Mouse (Mus musculus): ENCODE results near the gene Taf8. TPM values are rescaled to one million over a fixed set of nuclear protein-coding genes. Genes with fewer than 3 reads are reported as not detected.

Taf8 gene
- polyA plus RNA-seq (2012; rRNA removed), result 25.7 and 32.2 TPM in 2 replicates

DNA sequence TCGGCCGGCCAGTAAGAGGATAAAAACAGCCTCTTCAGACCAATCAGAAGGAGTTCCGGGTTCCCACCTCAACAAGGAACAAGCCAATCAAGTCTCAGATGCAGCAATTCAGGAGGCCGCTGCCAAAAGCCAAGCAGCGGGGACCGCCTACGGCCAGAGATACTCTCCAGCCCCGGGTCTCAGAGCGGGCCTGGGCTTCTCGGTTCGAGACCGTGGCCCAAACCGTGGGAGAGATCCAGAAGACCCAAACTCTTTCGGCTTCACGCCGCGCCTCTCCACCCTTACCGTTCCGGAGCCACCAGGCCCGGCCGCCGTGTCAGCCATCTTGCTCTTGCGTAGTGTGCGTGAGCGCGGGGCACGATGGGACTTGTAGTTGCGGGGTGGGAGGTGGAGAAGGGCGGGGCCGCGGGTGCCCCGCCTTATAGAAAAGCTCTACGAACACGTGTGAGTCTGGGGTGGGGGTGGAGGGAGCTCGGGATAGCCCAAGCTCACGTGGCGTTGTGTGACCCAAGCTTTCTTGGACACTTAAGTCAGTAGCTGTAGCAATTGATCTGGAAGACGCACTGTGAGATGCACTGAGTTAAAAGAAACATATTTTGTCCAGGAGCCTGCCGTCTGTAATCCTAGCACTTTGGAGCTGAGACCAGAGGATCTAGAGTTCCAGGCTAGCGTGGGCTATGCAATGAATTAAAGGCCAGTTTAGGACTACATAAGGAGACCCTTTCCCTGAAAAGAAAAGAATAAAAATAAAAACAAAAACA, at the start of gene Taf8:
Gene Taf8, minus strand, starts transcription at position 347 of the 761 bp plus-strand sequence.
- H3K4me3 ChIP-seq (replicated peaks; ENCODE audit: extremely low read depth, low read depth, low read length), result peak within 1 kb of the TSS; percentile 77
- peak; percentile 96 for DNase-seq
- peaks cover 17% of the 10 kb centered on the region for H3K4me1 ChIP-seq (ENCODE audit: control insufficient read depth, insufficient read depth, low read length)
- 1% methylated on average over 40 of the region's 40 CpGs for WGBS
- TF ChIP-seq CTCF (IDR thresholded peaks at IDR 0.05; ENCODE audit: insufficient read depth, low read length), result no peak
- TF ChIP-seq POLR2A (IDR thresholded peaks at IDR 0.05; ENCODE audit: borderline replicate concordance, extremely low read depth, low read depth, low read length), result peak; percentile 80; the same call in 1 of the 2 replicates

DNA sequence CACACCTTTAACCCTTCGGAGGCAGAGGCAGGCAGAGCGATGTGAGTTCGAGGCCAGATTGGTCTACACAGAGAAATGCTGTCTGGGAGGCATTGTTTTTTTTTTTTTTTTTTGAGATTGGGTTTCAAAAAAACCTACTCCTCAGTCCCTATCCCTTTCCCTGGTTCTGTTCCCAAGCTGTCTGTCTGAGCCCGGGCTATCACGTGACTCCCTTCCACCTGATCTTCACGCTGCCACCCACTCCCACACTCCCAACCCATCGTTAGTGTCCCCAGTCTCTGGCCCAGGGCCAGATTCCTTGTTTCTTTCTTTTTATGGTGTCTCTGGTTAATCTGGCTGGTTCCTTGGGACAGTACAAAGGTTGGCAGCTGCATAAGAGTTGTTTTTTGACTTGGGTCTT, 49.0 kb upstream of the Taf8 start:
- no peak for DNase-seq
- WGBS, result 67% methylated on average over 7 of the region's 7 CpGs
- Histone ChIP-seq H3K4me1 (ENCODE audit: control insufficient read depth, insufficient read depth, low read length) (no peaks in the 10 kb centered on the region; the same call in 1 of the 2 replicates), H3K4me3 (replicated peaks; ENCODE audit: extremely low read depth, low read depth, low read length) (no peak overlapping the region)
- no peak for TF ChIP-seq POLR2A (IDR thresholded peaks at IDR 0.05; ENCODE audit: borderline replicate concordance, extremely low read depth, low read depth, low read length)
- no peak for TF ChIP-seq CTCF (IDR thresholded peaks at IDR 0.05; ENCODE audit: insufficient read depth, low read length)

DNA sequence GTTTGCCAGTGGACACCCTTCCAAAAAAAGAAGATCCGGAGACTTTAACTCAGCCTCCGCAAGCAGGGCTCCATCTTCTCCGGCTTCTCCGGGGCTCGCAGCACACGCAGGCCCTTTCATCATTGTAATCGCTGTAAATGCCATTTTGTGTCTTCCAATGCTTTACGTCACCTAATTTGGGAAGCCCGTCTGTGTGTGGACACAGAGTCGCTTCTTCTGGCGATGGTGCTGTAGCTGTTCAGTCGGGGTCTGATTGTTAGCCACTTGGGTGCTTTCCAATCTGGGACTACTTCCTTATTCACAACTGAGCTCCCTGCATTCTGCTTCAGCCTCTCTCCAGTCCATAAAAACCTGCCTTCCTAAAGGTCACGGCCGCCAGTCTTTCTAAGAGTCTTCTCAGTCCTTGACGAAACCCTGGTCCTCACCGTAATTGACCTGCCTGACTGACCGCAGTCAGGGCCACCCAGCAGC, 43.8 kb upstream of the Taf8 start:
- 67% methylated on average over 17 of the region's 17 CpGs for WGBS
- TF ChIP-seq POLR2A (IDR thresholded peaks at IDR 0.05; ENCODE audit: borderline replicate concordance, extremely low read depth, low read depth, low read length) (no peak), CTCF (IDR thresholded peaks at IDR 0.05; ENCODE audit: insufficient read depth, low read length) (no peak)
- Histone ChIP-seq H3K4me3 (replicated peaks; ENCODE audit: extremely low read depth, low read depth, low read length) (no peak overlapping the region), H3K4me1 (ENCODE audit: control insufficient read depth, insufficient read depth, low read length) (peaks cover 11% of the 10 kb centered on the region)
- no peak for DNase-seq

DNA sequence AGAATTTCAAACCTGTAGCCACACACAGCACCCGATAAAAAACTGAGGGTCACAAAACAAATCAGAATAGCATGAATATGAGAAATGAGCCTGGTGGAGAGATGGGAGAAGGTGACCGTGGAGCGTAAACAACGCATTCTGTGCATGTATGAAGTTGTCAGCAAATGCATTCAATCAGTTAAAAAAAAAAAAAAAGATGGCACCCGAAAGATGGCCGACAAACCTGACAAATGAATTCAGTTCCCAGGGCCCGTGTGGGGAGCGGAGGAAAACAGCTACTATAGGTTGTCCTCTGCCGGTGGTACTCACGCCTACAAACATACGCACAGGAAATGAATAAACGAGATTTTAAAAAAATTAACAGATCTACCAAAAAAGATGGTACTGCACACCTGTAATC, 43.1 kb upstream of the Taf8 start:
- WGBS, result 87% methylated on average over 12 of the region's 12 CpGs
- Histone ChIP-seq H3K4me3 (replicated peaks; ENCODE audit: extremely low read depth, low read depth, low read length) (no peak overlapping the region), H3K4me1 (ENCODE audit: control insufficient read depth, insufficient read depth, low read length) (peaks cover 11% of the 10 kb centered on the region)
- no peak for TF ChIP-seq POLR2A (IDR thresholded peaks at IDR 0.05; ENCODE audit: borderline replicate concordance, extremely low read depth, low read depth, low read length)
- TF ChIP-seq CTCF (IDR thresholded peaks at IDR 0.05; ENCODE audit: insufficient read depth, low read length), result no peak
- no peak for DNase-seq

DNA sequence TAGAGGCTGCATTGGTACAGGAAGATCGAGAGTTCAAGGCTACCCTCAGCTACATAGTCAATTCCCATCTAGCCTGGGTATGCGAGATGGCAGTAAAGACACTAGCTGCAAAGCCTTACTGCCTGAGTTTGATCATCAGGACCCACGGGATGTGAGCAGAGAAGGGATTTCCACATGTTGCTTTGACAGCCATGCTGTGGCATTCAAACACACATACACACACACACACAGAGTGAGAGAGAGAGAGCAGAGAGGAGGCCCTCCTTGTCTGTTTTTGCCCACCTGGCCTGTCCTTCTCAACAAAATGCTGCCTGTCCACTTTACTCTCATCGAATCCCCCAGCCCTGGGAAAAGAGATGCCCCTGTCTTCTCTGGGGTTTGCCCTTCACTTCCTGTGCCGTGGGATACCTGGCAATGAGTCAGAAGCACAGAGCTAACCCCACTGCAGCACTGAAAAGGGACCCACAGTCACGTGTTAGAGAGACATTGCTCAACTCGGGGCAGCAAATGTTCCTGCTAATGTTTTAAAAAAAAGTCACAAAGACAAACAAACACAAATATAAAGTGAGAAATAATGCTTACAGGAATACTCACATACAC, 41.1 kb upstream of the Taf8 start:
- Histone ChIP-seq H3K4me3 (replicated peaks; ENCODE audit: extremely low read depth, low read depth, low read length) (no peak overlapping the region), H3K4me1 (ENCODE audit: control insufficient read depth, insufficient read depth, low read length) (peaks cover 11% of the 10 kb centered on the region)
- peak; percentile 42 for DNase-seq
- no peak for TF ChIP-seq POLR2A (IDR thresholded peaks at IDR 0.05; ENCODE audit: borderline replicate concordance, extremely low read depth, low read depth, low read length)
- TF ChIP-seq CTCF (IDR thresholded peaks at IDR 0.05; ENCODE audit: insufficient read depth, low read length), result no peak
- WGBS, result 47% methylated on average over 7 of the region's 7 CpGs

DNA sequence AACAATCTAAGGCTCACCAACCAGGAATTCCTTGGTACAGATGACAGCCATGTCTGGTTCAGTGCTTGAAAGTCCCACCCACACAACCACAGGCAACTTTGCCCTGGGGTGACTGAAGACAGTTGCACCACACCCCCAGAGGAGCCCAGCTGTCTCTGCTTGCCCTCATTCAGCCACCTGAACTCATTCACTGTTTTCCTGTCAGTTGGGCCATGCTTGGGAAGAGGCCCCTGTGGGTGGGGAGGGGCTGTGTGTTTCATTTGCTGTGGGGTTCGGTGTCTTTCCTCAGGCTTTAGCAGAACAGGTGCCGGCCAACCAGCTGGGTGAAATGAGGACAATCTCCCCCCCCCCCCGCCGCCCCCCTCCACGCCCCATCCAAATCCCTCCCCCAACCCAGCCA, 40.0 kb upstream of the Taf8 start:
- 40% methylated on average over 4 of the region's 5 CpGs for WGBS
- TF ChIP-seq CTCF (IDR thresholded peaks at IDR 0.05; ENCODE audit: insufficient read depth, low read length), result no peak
- no peak for TF ChIP-seq POLR2A (IDR thresholded peaks at IDR 0.05; ENCODE audit: borderline replicate concordance, extremely low read depth, low read depth, low read length)
- H3K4me3 ChIP-seq (replicated peaks; ENCODE audit: extremely low read depth, low read depth, low read length), result no peak overlapping the region
- no peak for DNase-seq
- peaks cover 11% of the 10 kb centered on the region for H3K4me1 ChIP-seq (ENCODE audit: control insufficient read depth, insufficient read depth, low read length)

DNA sequence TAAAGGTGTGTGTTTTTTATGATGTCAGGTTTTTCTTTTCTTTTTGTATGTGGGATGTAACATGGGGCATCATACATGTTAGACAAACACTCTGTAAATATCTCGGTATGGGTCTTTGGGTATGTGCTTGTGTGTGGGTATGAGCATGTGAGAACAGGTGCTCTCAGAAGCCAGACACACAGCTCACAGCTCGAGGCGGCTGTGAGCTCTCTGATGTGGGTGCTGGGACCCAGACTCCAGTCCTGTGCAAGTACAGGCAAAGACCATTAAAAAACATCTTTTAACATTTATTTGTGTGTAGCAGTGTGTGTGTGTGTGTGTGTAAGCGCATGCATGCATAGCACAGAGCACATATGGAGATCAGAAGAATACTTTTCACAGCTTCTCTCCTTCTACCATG, 37.0 kb upstream of the Taf8 start:
- no peak for DNase-seq
- WGBS, result 92% methylated on average over 4 of the region's 4 CpGs
- TF ChIP-seq POLR2A (IDR thresholded peaks at IDR 0.05; ENCODE audit: borderline replicate concordance, extremely low read depth, low read depth, low read length), result no peak
- no peak for TF ChIP-seq CTCF (IDR thresholded peaks at IDR 0.05; ENCODE audit: insufficient read depth, low read length)
- Histone ChIP-seq H3K4me3 (replicated peaks; ENCODE audit: extremely low read depth, low read depth, low read length) (no peak overlapping the region), H3K4me1 (ENCODE audit: control insufficient read depth, insufficient read depth, low read length) (peaks cover 11% of the 10 kb centered on the region)

DNA sequence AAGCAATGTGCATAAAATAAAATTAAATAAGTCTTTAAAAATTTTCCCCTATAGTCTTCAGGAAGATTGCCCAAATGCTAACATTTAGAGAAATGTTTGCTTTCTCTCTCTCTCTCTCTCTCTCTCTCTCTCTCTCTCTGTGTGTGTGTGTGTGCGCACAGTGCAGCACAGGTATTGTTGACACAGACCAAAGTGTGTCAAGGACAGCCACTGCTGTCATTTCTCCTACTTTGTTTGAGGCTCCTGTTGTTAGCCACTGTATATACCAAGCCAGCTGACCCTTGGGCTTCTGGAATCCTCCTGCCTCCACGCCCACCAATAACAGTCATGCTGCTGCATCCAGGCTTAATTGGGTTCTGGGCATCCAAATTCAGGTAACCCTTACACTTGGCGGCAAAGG, 36.0 kb upstream of the Taf8 start:
- DNase-seq, result no peak
- H3K4me1 ChIP-seq (ENCODE audit: control insufficient read depth, insufficient read depth, low read length), result peaks cover 11% of the 10 kb centered on the region
- no peak overlapping the region for H3K4me3 ChIP-seq (replicated peaks; ENCODE audit: extremely low read depth, low read depth, low read length)
- no peak for TF ChIP-seq CTCF (IDR thresholded peaks at IDR 0.05; ENCODE audit: insufficient read depth, low read length)
- no peak for TF ChIP-seq POLR2A (IDR thresholded peaks at IDR 0.05; ENCODE audit: borderline replicate concordance, extremely low read depth, low read depth, low read length)
- 88% methylated on average over 3 of the region's 3 CpGs for WGBS

DNA sequence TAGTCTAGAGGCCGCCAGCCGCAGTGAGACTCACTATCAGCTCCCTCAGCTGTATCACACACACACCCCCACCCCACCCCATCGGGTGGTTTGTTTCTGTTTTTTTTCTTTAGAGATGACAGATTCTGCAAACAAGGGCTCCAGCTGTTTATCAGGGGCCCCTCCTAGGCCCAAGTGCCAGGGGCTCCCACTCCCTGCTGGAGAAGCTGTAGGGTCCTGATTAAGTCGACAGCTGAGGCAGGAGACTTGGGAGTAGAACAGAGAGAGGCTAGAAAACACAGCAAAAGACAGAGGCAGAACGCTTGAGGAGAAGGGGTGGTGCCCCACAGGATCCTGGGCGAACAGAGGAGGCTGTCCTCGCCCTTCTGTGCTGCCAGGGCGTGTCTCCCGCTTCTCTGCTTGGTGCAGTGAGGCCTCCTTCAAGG, 33.7 kb upstream of the Taf8 start:
- no peak overlapping the region for H3K4me3 ChIP-seq (replicated peaks; ENCODE audit: extremely low read depth, low read depth, low read length)
- TF ChIP-seq POLR2A (IDR thresholded peaks at IDR 0.05; ENCODE audit: borderline replicate concordance, extremely low read depth, low read depth, low read length), result no peak
- no peak for TF ChIP-seq CTCF (IDR thresholded peaks at IDR 0.05; ENCODE audit: insufficient read depth, low read length)
- DNase-seq, result no peak
- 63% methylated on average over 9 of the region's 9 CpGs for WGBS
- H3K4me1 ChIP-seq (ENCODE audit: control insufficient read depth, insufficient read depth, low read length), result no peaks in the 10 kb centered on the region; the same call in 1 of the 2 replicates
